In the genomic region with DNA sequence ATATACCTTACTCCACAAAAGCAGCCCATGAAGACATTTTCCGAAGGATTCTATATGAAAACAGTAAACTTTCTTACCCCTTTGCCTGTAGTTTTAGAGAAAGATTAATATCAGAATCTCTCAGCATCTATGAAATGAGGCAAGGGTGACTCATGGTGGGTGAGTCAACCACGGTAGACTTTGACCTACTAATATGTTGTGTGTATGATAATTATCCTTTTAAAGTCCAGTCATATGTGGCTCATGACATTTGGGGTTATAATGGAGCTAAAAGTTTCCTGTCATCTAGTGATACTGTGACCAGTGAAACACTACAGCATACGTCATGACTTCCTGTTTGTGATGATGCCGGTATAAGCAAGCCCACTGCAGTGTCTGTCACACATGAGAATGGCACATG, we compare ENCODE assay signal across 15 mouse cellular contexts.
"Had no signal": no experiment of that assay in that cellular context is flagged by ENCODE, and none has a peak within 500 bp of the region (broad histone marks: within the 10 kb centered on the region; RNA-seq: fewer than 3 reads in every experiment).

No protein-coding gene starts in this region.

- H3K4me1 ChIP-seq: limb, embryonic 12.5 days had no signal

- H3K36me3 ChIP-seq: limb, embryonic 12.5 days; midbrain, embryonic 10.5 days; neural tube, embryonic 13.5 days had no signal

- H3K9me3 ChIP-seq: limb, embryonic 12.5 days; midbrain, embryonic 10.5 days had no signal

- H3K4me3 ChIP-seq: limb, embryonic 12.5 days; midbrain, embryonic 10.5 days; neural tube, embryonic 13.5 days had no signal

- H3K27ac ChIP-seq: limb, embryonic 12.5 days; liver, embryonic 14.5 days; midbrain, embryonic 10.5 days; neural tube, embryonic 13.5 days had no signal

- H3K27me3 ChIP-seq: limb, embryonic 12.5 days; neural tube, embryonic 13.5 days had no signal

- H3K9ac ChIP-seq: limb, embryonic 12.5 days; liver, embryonic 14.5 days; neural tube, embryonic 13.5 days had no signal

- DNase-seq: kidney, adult 8-10 months; kidney, postnatal 25 days; liver; lung, adult 18-20 months; lung, postnatal 36 days; midbrain, embryonic 14.5 days; retina, postnatal 1 day; right cerebral cortex, postnatal 4 days; spleen, adult 18-20 months; thymus, adult 18-20 months; thymus, postnatal 14 days had no signal

- H3K4me2 ChIP-seq: limb, embryonic 12.5 days; neural tube, embryonic 13.5 days had no signal
